Mouse (Mus musculus) testis, adult 2 months (tissue): Measurements from ENCODE around the gene Ubr3. TPM values are rescaled to one million over a fixed set of nuclear protein-coding genes. Genes with fewer than 3 reads are reported as not detected.

Experiments
- H3K27ac ChIP-seq: fragments of 200-500 bp; 2 replicates; pipeline ENCODE4 v1.5.1; 2012; ENCODE audit warnings: low read depth, low read length; ENCODE audit not compliant: control insufficient read depth, insufficient read depth
- H3K27me3 ChIP-seq: fragments of 200-500 bp; 2 replicates; pipeline ENCODE4 v1.6.1; 2012; ENCODE audit warnings: mild to moderate bottlenecking, low read length, moderate library complexity; ENCODE audit not compliant: control insufficient read depth, insufficient read depth
- H3K36me3 ChIP-seq: fragments of 200-500 bp; 2 replicates; pipeline ENCODE4 v1.6.1; 2012; ENCODE audit warnings: mild to moderate bottlenecking, low read length; ENCODE audit not compliant: control insufficient read depth, insufficient read depth
- H3K4me1 ChIP-seq: fragments of 200-500 bp; 2 replicates; pipeline ENCODE4 v1.6.1; 2012; ENCODE audit warnings: low read length; ENCODE audit not compliant: control insufficient read depth, insufficient read depth
- H3K4me3 ChIP-seq: fragments of 200-500 bp; 2 replicates; pipeline ENCODE4 v1.5.1; 2012; ENCODE audit warnings: low read depth, mild to moderate bottlenecking, low read length, moderate library complexity, mixed read lengths; ENCODE audit not compliant: control insufficient read depth
- CTCF ChIP-seq: fragments of 200-500 bp; IDR thresholded peaks from 2 replicates; pipeline ENCODE4 v1.5.1; 2012; ENCODE audit warnings: low read depth, mild to moderate bottlenecking, inconsistent platforms, low read length, moderate library complexity; ENCODE audit not compliant: control insufficient read depth, insufficient read depth, insufficient replicate concordance
- POLR2A ChIP-seq: fragments of 200-500 bp; IDR thresholded peaks from 2 replicates; pipeline ENCODE4 v1.6.1; 2012; ENCODE audit warnings: low read depth, mild to moderate bottlenecking, inconsistent platforms, low read length, moderate library complexity; ENCODE audit not compliant: control insufficient read depth
- polyA plus RNA-seq: library from polyadenylated mRNA; depleted of rRNA; stranded (reverse); fragments of >200 nt; gene quantifications from 2 replicates; pipeline ENCODE4 v1.2.3, GENCODE M21; 2012; rRNA removed

Ubr3 gene
- polyA plus RNA-seq, 1 experiment, result 9.1 TPM

- Histone ChIP-seq H3K36me3 (no peaks in the 10 kb centered on the region), H3K4me3 (peak overlapping the region; percentile 52), H3K4me1 (no peaks in the 10 kb centered on the region), H3K27me3 (no peaks in the 10 kb centered on the region), H3K27ac (no peak overlapping the region)
- TF ChIP-seq POLR2A (no peak), CTCF (no peak)
Observed at GRCm38 (mm10) chr2:70053803-70054202, 156.8 kb downstream of the Ubr3 start.

GRCm38 (mm10) chr2:70058201-70058600 lies 161.2 kb downstream of the Ubr3 start:
- no peaks in the 10 kb centered on the region for H3K27me3 ChIP-seq
- H3K27ac ChIP-seq, result no peak overlapping the region
- no peak for TF ChIP-seq CTCF
- no peak for TF ChIP-seq POLR2A
- no peaks in the 10 kb centered on the region for H3K36me3 ChIP-seq
- no peaks in the 10 kb centered on the region for H3K4me1 ChIP-seq
- no peak overlapping the region for H3K4me3 ChIP-seq

- no peaks in the 10 kb centered on the region for H3K4me1 ChIP-seq
- no peaks in the 10 kb centered on the region for H3K36me3 ChIP-seq
- no peak for TF ChIP-seq CTCF
- TF ChIP-seq POLR2A, result no peak
- no peak overlapping the region for H3K4me3 ChIP-seq
- no peak overlapping the region for H3K27ac ChIP-seq
- no peaks in the 10 kb centered on the region for H3K27me3 ChIP-seq
Observed at GRCm38 (mm10) chr2:70060359-70061345, 163.6 kb downstream of the Ubr3 start.

- H3K27me3 ChIP-seq, result no peaks in the 10 kb centered on the region
- H3K4me1 ChIP-seq, result no peaks in the 10 kb centered on the region
- H3K27ac ChIP-seq, result no peak overlapping the region
- TF ChIP-seq CTCF (no peak), POLR2A (no peak)
- H3K36me3 ChIP-seq, result no peaks in the 10 kb centered on the region
- no peak overlapping the region for H3K4me3 ChIP-seq
Observed at GRCm38 (mm10) chr2:70065116-70065515, 168.1 kb downstream of the Ubr3 start.

- no peak overlapping the region for H3K27ac ChIP-seq
Observed at GRCm38 (mm10) chr2:70065729-70066300, 168.8 kb downstream of the Ubr3 start.

DNA sequence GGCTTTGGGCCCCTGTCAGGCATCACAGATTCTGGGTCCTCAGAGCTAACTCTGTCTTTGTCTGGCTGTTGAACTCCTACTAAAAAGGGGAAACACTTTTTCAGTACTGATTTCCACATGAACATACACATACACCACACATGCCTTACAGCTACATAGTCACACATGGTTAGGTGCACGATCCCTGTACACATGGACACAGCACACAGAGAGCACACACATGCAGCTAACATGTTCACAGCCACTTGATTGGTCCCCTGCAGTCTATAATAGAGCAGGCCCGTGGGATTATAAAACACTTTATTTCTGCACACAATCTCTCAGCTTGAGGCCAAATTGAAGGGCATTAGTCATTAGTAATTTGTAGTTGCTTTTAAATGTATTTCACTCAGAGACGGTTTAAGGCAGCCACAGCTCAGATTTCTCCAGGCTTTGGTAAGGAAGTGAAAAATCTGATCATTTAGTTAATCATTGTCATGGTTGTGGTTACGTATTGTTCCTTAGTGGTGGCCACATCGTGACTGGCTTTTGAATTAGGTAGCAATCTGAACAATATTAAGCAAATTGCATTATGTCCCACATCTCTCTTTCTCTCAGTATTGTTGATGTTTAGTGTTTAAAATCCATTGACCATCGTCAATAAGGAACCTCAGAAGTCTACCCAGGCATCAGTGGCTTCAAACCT lies 169.4 kb downstream of the Ubr3 start:
- H3K4me1 ChIP-seq, result no peaks in the 10 kb centered on the region
- H3K27ac ChIP-seq, result no peak overlapping the region
- TF ChIP-seq CTCF (no peak), POLR2A (no peak)
- H3K36me3 ChIP-seq, result no peaks in the 10 kb centered on the region
- H3K27me3 ChIP-seq, result no peaks in the 10 kb centered on the region
- no peak overlapping the region for H3K4me3 ChIP-seq

More at GRCm38 (mm10) chr2:70065729-70066300, 168.8 kb downstream of the Ubr3 start:
- no peak for TF ChIP-seq CTCF
- TF ChIP-seq POLR2A, result no peak
- H3K36me3 ChIP-seq, result no peaks in the 10 kb centered on the region
- no peak overlapping the region for H3K4me3 ChIP-seq
- no peaks in the 10 kb centered on the region for H3K4me1 ChIP-seq
- H3K27me3 ChIP-seq, result no peaks in the 10 kb centered on the region

DNA sequence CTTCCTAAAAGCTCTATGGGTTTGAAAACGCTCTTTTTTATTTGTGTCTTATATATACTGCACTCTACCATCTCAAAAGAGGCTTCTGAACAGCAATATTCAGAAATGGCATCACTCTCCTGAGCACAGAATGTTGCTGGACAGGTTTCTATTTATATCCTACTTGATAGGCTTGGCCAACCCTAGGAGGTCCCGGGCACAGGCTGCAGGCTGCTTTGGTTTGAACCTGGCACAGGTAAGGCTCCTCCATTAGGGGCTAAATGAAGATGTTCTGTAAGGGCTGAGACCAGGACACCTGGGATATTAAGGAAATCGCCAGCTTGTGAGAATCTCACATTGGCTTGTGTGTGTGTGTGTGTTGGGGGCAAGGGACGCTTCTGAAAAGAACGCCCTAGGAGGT lies 172.8 kb downstream of the Ubr3 start:
- TF ChIP-seq POLR2A (no peak), CTCF (no peak)
- Histone ChIP-seq H3K27ac (no peak overlapping the region), H3K36me3 (no peaks in the 10 kb centered on the region), H3K4me1 (no peaks in the 10 kb centered on the region), H3K27me3 (no peaks in the 10 kb centered on the region), H3K4me3 (no peak overlapping the region)

Other genes with a start within 250 kb of the Ubr3 start
- 2.4 and 2.7 TPM in 2 replicates for gene Klhl41, start 227.1 kb upstream of the Ubr3 start, polyA plus RNA-seq
- gene Fastkd1, start 183.7 kb upstream of the Ubr3 start, polyA plus RNA-seq, result 6.2 and 7.8 TPM in 2 replicates
- gene Ppig, start 174.7 kb upstream of the Ubr3 start, polyA plus RNA-seq, result 8.4 and 15.3 TPM in 2 replicates
- 19.2 and 19.9 TPM in 2 replicates for gene Ccdc173, start 107.7 kb upstream of the Ubr3 start, polyA plus RNA-seq
- 252 and 509 TPM in 2 replicates for gene Phospho2, start 107.6 kb upstream of the Ubr3 start, polyA plus RNA-seq
- 10.9 and 20.3 TPM in 2 replicates for gene Klhl23, start 75.3 kb upstream of the Ubr3 start, polyA plus RNA-seq
- 4.2 and 7.1 TPM in 2 replicates for gene Ssb, start 35.7 kb upstream of the Ubr3 start, polyA plus RNA-seq
- gene Mettl5, start 11.6 kb upstream of the Ubr3 start, polyA plus RNA-seq, result 1.8 and 2.1 TPM in 2 replicates
- 0.14 and 1.0 TPM in 2 replicates for gene Myo3b, start 141.9 kb downstream of the Ubr3 start, polyA plus RNA-seq